Mouse (Mus musculus): ENCODE data around the gene Lrrc10b. TPM values are rescaled to one million over a fixed set of nuclear protein-coding genes. Genes with fewer than 3 reads are reported as not detected.

Gene Lrrc10b
- polyA plus RNA-seq, 3 experiments from 2014 or later: not detected

DNA sequence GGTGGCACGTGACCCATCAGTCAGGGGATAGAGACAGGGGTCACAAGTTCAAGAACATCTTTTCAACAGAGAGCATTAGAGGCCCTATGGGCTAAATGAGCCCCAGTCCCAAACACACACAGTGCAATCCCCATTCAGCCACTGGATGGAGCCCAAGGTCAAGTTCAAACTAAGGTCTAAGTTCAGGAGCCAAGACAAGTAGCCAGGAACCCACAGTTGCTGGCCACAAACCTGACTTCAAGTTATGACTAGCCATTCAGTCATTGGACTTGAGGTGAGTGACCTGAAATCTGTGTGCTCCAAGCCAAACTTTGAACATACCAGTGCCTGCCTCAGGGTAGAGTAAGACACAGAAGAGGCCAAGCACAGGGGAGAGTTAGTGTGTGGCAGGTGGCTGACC lies 19.8 kb downstream of the Lrrc10b start:
- ATAC-seq: no peak

DNA sequence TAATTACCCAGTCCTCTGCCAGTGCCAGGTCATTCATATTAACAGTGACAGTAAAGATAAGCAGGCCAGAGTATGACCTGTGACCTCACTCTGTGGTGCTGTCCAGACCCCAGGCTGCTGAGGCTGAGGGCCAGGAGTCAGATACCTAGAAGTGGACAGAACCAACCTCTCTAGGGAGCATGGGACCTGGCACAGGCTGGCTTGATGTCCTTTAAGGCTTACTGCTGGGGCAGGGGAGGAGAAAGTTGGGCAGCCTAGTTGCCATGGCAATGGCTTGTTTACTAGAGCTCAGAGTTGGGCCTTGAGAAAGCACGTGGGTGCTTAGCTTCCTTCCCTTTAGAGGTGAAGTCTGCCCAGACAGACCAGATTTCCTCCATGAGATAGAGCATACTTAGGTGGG lies 20.5 kb downstream of the Lrrc10b start:
- no peak for ATAC-seq

DNA sequence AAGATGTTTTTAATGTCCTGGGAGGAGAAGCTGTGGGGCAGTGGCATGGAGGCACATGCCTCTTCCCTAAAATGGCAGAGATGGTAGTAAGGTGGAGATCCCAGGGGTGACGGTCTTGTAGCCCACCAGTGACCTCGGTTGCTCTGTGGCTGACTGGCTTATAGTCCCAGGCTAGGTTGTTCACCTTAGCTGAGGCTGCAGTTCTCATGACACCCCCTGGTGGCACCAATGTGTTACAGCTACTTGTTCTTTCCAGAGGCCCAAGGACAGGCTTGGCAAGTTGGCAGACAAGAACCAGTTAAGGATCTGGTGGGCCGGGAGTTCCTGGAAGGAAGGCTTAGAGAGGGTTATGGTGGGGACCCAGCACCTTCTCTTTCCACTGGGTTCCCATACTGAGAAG lies 21.4 kb downstream of the Lrrc10b start:
- ATAC-seq: no peak

DNA sequence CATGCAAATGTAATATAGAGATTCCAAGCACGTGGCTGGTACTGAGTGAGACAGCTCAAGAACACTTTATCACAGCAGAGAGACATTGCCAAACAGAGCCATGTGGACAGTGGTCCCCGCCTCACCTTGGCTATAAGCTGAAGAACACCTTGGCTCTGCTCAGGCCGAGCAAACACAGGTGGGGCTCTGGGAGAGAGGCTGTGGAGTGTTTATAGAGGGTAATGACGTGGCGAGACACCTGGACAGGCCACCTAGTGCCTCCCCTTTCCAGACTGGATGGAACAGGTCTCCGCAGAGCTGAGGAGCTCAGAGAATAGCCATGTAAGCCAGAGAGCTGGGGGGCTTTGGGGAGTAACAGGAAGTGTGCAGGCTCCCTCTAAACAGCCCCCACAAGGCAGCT lies 22.3 kb downstream of the Lrrc10b start:
- ATAC-seq: no peak

DNA sequence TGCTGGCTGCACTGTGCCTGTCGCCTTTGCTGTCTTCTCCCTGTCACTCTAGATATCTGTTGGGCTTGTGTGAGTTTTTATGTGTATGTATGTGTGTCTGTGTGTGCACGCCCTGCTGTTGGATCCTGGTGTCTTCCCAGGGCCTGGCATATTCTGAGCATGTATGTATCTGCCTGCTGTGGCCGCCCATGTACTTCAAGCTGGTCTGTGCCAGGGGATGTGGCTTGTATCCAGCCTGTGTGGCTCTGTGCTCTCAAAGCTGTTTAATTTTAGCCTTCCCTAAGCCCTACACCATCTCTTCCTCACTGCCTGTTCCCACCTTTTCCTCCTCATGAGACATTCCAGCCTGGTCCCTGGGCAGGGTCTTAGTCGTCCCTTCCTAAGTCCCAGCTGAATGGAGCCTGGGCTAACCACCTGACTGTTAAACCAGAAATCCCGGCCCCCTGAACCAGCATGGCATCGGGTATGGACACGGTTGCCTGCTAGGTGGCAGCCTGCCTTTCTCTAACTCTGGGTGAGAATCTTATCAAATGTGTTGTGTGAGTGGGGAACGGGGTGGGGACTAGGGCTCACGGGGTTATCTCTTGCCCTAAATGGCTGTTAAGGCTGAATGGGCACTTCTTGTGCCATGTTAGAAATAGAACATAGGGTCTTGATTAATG lies 23.3 kb downstream of the Lrrc10b start:
- ATAC-seq: no peak

DNA sequence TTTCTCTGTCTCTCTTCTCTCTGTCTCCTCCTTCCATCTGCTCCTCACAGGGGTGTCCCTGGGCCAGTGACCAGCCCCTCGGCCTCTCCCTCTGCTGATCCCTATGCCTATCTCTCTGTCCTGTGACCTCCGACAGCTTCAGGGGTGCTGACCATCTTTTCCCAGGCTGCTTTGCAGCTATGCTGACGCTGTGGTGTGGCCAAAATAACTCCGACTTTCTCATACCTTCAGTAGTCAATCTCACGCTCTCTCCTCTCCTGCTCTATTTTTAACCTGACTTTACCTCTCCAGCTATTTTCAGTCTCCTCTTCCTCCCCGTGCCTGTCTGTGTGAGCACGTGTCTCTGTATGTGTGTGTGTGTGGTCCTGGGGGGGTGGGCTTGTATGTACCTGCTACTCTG lies 24.0 kb downstream of the Lrrc10b start:
- no peak for ATAC-seq

DNA sequence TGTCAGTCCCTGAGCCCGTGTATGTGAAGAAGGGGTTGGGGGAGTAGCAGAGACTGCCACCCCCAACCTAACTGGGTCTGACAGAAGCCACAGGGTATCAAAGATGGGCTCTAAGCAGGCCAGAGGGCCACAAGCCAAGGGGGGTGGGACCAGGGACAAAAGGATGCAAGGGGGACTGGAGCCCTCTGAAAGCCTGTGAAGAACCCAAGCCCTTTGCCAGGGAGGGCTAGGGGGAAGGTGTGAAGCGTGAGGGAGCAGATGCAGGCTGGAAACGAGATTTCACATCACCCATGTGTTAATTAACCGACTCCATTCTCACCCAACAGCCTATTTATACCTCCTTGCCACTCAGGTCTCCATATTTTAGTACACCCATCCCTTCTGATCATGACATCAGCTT lies 25.4 kb downstream of the Lrrc10b start:
- ATAC-seq: no peak

DNA sequence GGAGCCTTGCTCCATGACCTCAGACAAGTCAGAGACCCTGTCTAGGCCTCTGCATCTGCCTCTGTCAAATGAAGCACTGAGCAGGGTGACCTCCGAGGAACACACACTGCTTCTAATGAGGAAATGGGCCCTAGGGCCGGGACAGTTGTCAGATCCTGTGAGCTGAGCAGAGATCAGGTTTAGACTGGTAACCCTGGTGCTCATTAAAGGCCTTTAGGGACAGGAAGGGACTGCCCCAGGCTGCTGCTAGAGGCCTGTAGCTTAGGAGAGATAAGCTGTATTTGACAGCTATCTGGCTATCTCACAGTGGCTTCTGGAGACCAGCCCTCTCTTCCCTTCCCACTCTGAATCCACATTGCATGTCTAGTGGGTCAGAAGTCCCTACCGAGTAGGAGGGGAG lies 25.9 kb downstream of the Lrrc10b start:
- no peak for ATAC-seq

DNA sequence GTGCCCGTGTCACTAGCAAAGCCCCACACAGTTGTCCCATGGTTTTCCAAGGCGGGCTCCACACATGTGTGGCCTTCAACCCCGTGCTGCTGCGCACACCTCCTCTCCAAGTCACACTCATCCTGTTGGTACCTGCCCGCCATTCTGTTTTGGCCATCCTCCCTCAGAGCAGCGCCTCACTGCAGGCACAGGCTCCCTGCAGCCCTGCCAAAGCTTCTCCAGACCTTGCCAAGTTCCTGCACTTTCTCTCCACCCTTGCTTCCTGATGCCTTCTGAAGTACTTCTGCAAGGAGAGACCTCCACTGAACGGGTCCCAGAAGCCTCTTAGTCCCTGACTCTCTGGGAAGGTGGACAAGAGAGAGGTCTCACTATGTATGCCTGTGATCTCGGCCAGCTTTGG lies 27.9 kb downstream of the Lrrc10b start:
- no peak for ATAC-seq

DNA sequence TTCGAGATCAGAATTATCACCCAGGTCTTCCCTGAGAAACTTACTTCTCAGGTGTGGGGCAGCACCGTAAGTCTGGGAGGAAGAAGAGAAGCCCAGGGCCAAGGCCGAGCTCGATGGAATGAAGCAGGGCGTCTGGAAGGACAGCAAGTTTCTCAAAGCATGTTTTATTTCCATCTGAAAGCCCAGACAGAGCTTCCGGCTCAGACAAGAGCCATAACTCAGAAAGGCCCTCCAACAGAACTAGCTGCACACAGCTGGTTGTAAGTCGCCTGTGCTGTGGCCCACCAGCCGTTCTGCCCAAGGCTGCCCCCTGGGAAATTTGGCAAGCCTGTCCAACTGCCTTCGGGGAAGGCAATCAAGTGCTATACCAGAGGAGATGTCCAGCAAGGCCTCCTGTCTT lies 29.8 kb downstream of the Lrrc10b start:
- no peak for ATAC-seq

DNA sequence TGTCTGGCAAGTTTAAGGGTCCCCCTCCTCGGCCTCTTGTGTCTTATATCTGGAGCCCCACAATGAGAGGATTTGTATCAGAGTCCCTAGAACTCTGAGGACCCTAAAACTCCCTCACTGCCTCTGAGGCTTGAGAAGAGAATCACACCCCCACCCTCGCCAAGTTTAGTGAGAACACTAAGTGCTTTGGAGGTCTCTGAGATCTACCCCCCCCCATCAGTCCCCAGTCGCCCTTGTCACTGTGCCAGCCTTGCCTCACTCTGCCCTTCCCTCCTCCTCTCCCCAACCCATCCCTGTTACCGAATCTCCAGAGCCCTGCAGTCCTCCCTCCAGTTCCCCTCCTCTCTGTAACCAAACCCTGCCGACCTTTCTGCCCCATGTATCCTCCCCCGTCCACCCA lies 30.5 kb downstream of the Lrrc10b start:
- ATAC-seq: no peak

DNA sequence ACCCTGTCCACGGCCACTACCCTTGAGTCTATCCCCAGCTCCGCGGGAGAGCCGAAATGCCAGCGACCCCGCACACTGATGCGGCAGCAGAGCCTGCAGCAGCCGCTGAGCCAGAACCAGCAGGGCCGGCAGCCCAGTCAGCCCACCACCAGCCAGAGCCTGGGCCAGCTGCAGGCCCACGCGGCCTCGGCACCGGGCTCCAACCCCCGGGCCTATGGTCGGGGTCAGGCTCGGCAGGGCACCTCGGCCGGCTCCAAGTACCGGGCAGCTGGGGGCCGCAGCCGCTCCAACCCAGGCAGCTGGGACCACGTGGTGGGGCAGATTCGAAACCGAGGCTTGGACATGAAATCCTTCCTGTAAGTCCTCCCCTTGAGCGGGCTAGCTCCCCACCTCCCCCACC lies 31.0 kb downstream of the Lrrc10b start:
- ATAC-seq: no peak

DNA sequence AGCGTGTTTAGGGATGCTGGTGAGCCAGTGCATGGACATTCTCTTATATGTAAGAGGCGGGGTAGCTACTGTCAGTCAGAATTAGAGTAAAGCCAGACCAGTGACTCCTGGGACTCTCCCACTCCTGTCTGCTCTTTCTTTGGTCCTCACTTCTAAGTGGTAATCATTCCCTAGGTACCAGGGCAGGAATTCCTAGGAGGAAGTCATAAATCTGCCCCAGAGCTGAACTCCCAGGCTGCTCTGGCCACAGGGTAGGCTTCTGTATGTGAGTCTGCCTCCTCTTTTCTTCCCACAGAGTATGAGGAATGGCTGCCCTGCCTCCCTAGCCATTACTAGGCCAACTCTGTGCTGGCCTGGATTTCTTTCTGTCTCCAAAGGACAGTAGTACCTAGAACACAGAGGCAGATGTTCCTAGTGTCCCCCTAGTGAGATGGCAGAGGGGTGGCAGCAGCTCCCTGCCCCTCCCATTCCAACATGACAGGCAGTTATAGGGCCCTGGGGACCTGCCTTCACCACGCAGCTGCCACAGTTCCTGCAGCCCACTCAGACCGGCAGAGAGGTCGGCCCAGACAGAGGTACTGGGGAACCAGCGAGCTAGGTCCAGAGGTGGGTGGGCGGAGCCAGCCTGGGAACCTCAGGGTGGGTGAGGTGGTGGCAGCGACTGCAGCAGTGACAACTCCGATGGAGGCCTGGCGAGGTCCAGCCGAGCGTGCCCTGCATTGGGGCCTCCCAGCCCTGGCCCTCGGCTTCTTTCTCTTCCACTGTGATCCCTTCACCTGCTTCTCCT lies 31.6 kb downstream of the Lrrc10b start:
- ATAC-seq: no peak

DNA sequence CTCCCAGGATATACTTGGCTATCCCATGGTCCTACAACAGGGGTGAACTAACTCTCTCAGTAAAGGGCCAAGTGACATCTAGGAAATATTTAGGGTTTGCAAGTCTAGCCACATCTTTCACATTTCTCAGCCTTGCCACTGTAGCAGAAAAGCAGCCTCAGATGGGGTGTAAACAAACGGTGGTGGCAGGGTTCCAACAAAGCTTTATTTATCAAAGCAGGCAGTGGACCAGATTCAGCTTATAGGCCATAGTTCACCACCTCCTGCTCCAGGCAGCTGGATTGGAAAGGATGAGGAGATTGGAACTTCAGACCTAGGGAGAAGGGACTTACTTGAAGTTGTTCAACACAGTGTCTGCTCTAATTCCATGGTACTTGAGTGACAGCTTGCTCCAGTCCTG lies 32.5 kb downstream of the Lrrc10b start:
- ATAC-seq: no peak

DNA sequence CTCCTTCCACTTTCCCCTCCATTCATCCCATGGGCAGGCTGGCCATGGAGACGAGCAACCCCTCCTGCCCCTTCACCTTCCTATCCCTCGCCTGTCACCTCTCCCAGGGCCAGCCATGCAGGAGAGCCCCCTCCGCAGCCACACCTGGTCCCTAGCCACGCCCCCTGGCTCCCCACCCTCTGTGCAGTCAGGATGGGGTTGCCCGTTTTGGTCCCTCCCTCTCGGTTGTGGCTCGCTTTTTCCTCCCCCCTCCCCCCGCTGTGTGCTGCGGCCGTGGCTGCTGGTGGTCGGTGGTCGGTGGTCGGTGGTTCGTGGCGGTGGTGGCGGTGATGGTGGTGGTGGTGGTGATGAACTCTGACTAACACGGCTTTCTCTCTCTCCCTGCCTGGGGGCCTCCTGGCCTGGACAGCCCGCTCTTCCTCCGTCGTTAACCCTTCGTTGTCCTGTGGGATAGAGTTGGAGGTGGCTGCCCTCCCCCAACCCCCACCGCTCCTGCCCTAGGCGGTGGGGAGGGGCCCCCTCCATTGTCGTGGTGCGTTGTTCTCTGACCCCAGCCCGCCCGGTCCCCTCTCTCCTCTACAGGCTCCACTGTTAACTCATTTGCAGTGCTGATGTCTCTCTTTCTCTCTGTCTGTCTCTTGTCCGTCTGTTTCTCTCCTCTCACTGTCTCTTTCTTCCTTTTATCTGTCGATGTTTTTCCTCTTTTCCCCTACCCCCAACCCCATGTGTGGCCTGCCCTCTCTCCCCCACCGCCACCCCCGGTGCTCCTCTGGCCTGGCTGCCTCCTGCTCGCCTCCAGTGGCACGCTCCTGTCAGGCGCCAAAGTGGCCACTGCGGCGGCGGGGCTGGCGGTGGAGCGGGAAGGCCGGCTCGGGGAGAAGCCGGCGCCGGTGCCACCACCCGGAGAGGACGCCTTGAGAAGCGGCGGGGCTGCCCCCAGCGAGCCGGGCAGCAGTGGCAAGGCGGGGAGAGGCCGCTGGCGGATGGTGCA lies 35.0 kb downstream of the Lrrc10b start:
- ATAC-seq: no peak

DNA sequence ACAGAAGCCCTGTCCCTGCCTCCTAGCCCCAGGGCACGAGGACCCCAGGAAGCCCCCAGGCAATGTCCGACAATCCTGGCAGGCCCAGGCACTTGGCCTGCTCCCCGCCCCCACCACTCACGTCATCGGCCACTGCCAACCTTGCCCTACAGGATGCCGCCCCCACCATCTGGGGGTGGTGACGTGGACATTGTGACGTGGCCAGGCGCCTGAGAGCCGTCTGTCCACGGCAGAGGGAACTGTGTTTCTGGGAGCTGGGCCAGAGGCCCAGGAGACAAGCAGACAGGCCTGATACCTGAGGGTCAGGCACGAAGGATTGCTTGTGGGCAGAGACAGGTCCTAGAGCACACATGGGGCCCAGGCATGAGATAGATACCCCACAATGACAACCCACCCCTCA lies 39.8 kb downstream of the Lrrc10b start:
- ATAC-seq: no peak

DNA sequence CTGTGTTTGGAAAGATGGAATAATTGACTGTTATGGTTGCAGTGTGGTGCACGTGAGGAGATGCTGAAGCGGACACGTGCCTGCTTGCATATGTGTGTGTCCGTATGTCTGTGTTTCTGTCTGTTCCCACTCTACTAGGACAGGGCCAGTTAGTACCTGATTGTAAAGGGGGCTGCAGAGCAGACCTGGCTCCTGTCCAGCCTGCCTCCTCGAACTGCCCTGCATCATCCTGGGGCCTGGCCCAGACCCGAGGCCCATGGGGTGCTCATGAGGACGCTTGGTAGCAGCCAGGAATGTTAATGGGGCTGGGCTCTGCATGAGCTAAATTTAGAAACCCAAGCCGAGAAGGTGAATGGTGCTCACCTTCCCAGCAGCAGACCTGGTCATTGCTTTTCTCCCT lies 40.4 kb downstream of the Lrrc10b start:
- ATAC-seq: no peak

DNA sequence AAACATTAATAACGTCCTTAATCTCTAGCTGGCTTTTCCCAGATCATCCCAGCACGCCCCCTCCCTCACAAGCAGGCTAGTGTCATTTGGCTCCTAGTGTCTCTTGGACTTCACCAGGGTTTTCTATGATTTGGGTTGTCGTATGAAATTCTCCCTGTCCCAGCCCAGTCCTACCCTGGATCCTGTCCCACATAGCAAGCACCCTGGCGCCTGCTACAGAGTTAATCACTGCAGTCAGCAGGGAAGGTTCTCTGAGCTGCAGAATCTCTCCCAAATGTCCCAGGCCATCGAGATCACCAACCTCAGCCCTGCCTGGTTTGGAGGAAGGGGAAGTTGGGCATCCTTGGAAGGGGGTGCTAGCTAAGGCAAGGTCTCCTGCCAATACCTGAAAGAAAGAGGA lies 41.8 kb downstream of the Lrrc10b start:
- no peak for ATAC-seq

DNA sequence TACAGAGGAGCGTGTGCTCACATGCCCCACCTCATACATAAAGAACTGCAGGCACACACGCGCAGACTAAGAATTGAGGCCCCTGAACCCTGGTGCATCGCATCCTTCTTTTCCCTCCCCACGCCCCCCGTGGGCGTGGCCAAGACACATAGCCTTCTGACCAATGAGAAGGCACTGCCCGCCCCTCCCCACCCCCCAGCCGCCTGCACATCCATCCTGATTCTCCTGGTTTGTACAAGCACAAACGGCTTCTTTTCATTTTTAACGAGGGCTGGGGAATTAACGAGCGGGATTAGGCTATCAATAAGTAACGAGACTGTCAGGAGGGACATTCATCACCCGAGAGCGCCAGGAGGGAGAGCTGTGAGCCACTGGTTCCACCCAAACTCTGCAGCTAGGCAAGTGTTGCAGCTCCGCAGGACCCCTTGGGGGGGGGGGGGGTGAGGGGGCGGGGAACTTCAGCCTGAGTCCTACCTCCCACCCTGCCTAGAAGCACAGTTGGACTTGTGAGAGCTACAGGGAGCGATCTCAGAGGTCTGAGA lies 43.5 kb downstream of the Lrrc10b start:
- no peak for ATAC-seq

Measured in inflammation-experienced regulatory T-cells, adult 6 months (primary cell).